Mouse (Mus musculus) erythroblast, embryonic 14.5 days (primary cell): ENCODE results near the gene Arpc1a. TPM values are rescaled to one million over a fixed set of nuclear protein-coding genes. Genes with fewer than 3 reads are reported as not detected.

Source experiments
- H3K27me3 ChIP-seq: 2 replicates; pipeline ENCODE4 v1.6.1; 2012; ENCODE audit warnings: inconsistent platforms; ENCODE audit not compliant: control insufficient read depth
- H3K36me3 ChIP-seq: 2 replicates; pipeline ENCODE4 v1.6.1; 2012; ENCODE audit warnings: mild to moderate bottlenecking, inconsistent platforms; ENCODE audit not compliant: control insufficient read depth
- H3K4me1 ChIP-seq: 2 replicates; pipeline ENCODE4 v1.6.1; 2012; ENCODE audit warnings: inconsistent platforms; ENCODE audit not compliant: control insufficient read depth
- H3K4me3 ChIP-seq: replicated peaks from 2 replicates; pipeline ENCODE3; 2012; ENCODE audit warnings: moderate library complexity, mild to moderate bottlenecking, inconsistent platforms
- H3K9me3 ChIP-seq: 2 replicates; pipeline ENCODE4 v1.6.1; 2012; ENCODE audit warnings: low read length, inconsistent platforms, mixed read lengths; ENCODE audit not compliant: control insufficient read depth
- GATA1 ChIP-seq: IDR thresholded peaks from 2 replicates; pipeline ENCODE4 v1.6.1; 2012; ENCODE audit warnings: low read length, inconsistent platforms, mixed read lengths
- TAL1 ChIP-seq: IDR thresholded peaks from 3 replicates; pipeline ENCODE4 v1.6.1; 2012; ENCODE audit warnings: low read length, inconsistent platforms, mixed read lengths
- polyA plus RNA-seq: library from polyadenylated mRNA; stranded (reverse); fragments of >175 nt; gene quantifications from 2 replicates; pipeline ENCODE4 v1.2.3, GENCODE M21; 2012

The Arpc1a gene
- polyA plus RNA-seq, 1 experiment, result 3.0 TPM

GRCm38 (mm10) chr5:145152690-145153089 is 69.1 kb downstream of the Arpc1a start:
- Histone ChIP-seq H3K9me3 (no peaks in the 10 kb centered on the region), H3K4me1 (peaks cover 59% of the 10 kb centered on the region), H3K36me3 (peaks cover 93% of the 10 kb centered on the region), H3K27me3 (no peaks in the 10 kb centered on the region), H3K4me3 (no peak overlapping the region)
- no peak for TF ChIP-seq GATA1
- TF ChIP-seq TAL1, result 0 out of 3 replicates have a peak, but pooled peaks have one; percentile 7

Other genes with a start within 250 kb of the Arpc1a start
- 0.01 TPM in 2 replicates for gene Smurf1, start 118.0 kb upstream of the Arpc1a start, polyA plus RNA-seq
- not detected in 2 replicates for gene Gm4871, start 51.1 kb upstream of the Arpc1a start, polyA plus RNA-seq
- gene 1700018F24Rik, start 40.8 kb upstream of the Arpc1a start, polyA plus RNA-seq, result not detected in 2 replicates
- gene Kpna7, start 200 bp downstream of the Arpc1a start, polyA plus RNA-seq, result not detected in 2 replicates
- gene Arpc1b, start 30.4 kb downstream of the Arpc1a start, polyA plus RNA-seq, result 5.7 and 6.2 TPM in 2 replicates
- 23.4 and 39.5 TPM in 2 replicates for gene Pdap1, start 56.4 kb downstream of the Arpc1a start, polyA plus RNA-seq
- 2.2 and 3.0 TPM in 2 replicates for gene Bud31, start 56.5 kb downstream of the Arpc1a start, polyA plus RNA-seq
- gene Ptcd1, start 83.3 kb downstream of the Arpc1a start, polyA plus RNA-seq, result 1.1 and 1.3 TPM in 2 replicates
- 7.8 and 8.9 TPM in 2 replicates for gene Cpsf4, start 83.4 kb downstream of the Arpc1a start, polyA plus RNA-seq
- gene Atp5j2, start 108.2 kb downstream of the Arpc1a start, polyA plus RNA-seq, result 8.3 and 21.1 TPM in 2 replicates
- gene Zkscan14, start 118.0 kb downstream of the Arpc1a start, polyA plus RNA-seq, result 1.3 and 2.0 TPM in 2 replicates
- 0.13 and 0.15 TPM in 2 replicates for gene Zkscan5, start 120.7 kb downstream of the Arpc1a start, polyA plus RNA-seq
- gene Zfp655, start 147.9 kb downstream of the Arpc1a start, polyA plus RNA-seq, result 0.87 and 1.1 TPM in 2 replicates
- gene Zscan25, start 196.7 kb downstream of the Arpc1a start, polyA plus RNA-seq, result 1.3 and 1.7 TPM in 2 replicates